Mouse (Mus musculus): Measurements from ENCODE around the gene Tsc22d4. TPM values are rescaled to one million over a fixed set of nuclear protein-coding genes. Genes with fewer than 3 reads are reported as not detected.
"Not testable (repeated sequence)": the region's sequence is repeated elsewhere in the genome, so short reads cannot be mapped to it uniquely, and the experiment has no call there.

Tsc22d4 gene
- polyA plus RNA-seq, 1 experiment from 2014 or later = 110 TPM

DNA sequence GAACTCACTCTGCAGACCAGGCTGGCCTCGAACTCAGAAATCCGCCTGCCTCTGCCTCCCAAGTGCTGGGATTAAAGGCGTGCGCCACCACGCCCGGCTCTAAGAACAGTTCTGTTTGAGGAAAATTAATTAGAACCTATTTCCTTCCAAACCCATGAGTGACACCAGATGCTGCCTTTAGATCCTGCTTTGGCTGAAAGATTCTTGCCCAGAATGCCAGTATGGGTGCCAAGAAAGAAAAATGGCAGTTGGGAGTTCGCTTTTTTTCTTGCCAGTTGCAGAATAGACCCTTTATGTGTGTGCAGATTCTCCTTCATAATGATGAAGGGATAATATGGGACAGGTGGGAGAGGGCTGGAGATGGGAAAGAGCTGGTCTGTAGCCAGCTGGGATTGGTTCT lies 1.3 kb upstream of the Tsc22d4 start:
- Histone ChIP-seq H3K27ac (replicated peaks) (no peak overlapping the region), H3K4me1 (peaks cover 59% of the 10 kb centered on the region), H3K4me3 (replicated peaks) (no peak overlapping the region), H3K9ac (replicated peaks) (no peak overlapping the region), H3K9me3 (replicated peaks) (no peaks in the 10 kb centered on the region), H3K27me3 (replicated peaks) (no peaks in the 10 kb centered on the region), H3K4me2 (no peak overlapping the region), H3K36me3 (no peaks in the 10 kb centered on the region)
- ATAC-seq (ENCODE audit: low FRiP score) = no peak
- 89% methylated on average over 7 of the region's 7 CpGs for WGBS

DNA sequence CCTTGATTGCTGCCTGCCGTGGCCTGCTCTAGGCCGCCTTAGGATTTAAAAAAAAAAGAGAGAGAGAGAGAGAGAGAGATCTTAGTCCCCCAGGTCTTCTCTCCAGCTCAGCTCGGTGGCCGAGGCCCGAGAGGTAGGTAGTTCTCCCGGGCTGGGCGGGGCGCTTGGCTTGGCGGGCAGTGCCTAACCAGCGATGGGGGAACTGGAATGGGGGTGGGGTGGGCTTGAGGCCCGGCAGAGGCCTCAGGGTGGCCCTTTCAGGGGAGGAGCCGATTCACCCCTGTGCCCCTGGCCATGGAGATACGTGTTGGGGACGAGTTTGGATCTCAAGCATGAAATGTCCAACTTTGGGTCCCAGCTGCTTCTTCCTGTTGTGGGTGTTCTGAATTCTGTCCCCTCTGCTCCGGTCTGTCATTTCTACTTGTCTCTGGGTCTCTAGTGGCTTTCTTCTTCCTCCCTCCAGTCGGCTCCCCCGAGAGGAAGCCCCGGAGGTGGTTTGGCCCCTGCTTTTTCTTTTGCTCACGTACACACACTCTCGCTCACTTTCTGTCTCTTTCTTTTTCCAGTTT lies 836 bp downstream of the Tsc22d4 start:
- H3K9ac ChIP-seq (replicated peaks) = peak overlapping the region; percentile 72
- H3K27ac ChIP-seq (replicated peaks) = peak overlapping the region; percentile 86
- no peaks in the 10 kb centered on the region for H3K9me3 ChIP-seq (replicated peaks)
- peak overlapping the region; percentile 97 for H3K4me2 ChIP-seq
- peaks cover 4% of the 10 kb centered on the region; the same call in 1 of the 2 replicates for H3K36me3 ChIP-seq
- H3K4me1 ChIP-seq = peaks cover 48% of the 10 kb centered on the region
- WGBS = 0% methylated on average over 19 of the region's 20 CpGs
- ATAC-seq (ENCODE audit: low FRiP score) = peak; percentile 7; the same call in 1 of the 2 replicates
- H3K27me3 ChIP-seq (replicated peaks) = no peaks in the 10 kb centered on the region
- H3K4me3 ChIP-seq (replicated peaks) = peak overlapping the region; percentile 60

- WGBS = under 1% methylated on average over 16 of the region's 16 CpGs
- H3K27me3 ChIP-seq (replicated peaks) = no peaks in the 10 kb centered on the region
Observed at GRCm38 (mm10) chr5:137746851-137747325, 1.4 kb downstream of the Tsc22d4 start.

GRCm38 (mm10) chr5:137747326-137747961 lies 1.9 kb downstream of the Tsc22d4 start:
- 3% methylated on average over 26 of the region's 26 CpGs for WGBS
- Histone ChIP-seq H3K9me3 (replicated peaks) (no peaks in the 10 kb centered on the region), H3K27ac (replicated peaks) (peak overlapping the region; percentile 86), H3K36me3 (peaks cover 14% of the 10 kb centered on the region), H3K4me2 (peak overlapping the region; percentile 97), H3K9ac (replicated peaks) (peak overlapping the region; percentile 72), H3K4me1 (peaks cover 40% of the 10 kb centered on the region), H3K27me3 (replicated peaks) (no peaks in the 10 kb centered on the region), H3K4me3 (replicated peaks) (peak overlapping the region; percentile 60)
- 0 out of 2 replicates have a peak, but pooled peaks have one; percentile 12 for ATAC-seq (ENCODE audit: low FRiP score)

More at GRCm38 (mm10) chr5:137746851-137747325, 1.4 kb downstream of the Tsc22d4 start:
- Histone ChIP-seq H3K9me3 (replicated peaks) (no peaks in the 10 kb centered on the region), H3K4me2 (peak overlapping the region; percentile 97), H3K4me3 (replicated peaks) (peak overlapping the region; percentile 60), H3K36me3 (peaks cover 9% of the 10 kb centered on the region), H3K4me1 (peaks cover 43% of the 10 kb centered on the region), H3K9ac (replicated peaks) (peak overlapping the region; percentile 72), H3K27ac (replicated peaks) (peak overlapping the region; percentile 86)
- ATAC-seq (ENCODE audit: low FRiP score) = no peak

DNA sequence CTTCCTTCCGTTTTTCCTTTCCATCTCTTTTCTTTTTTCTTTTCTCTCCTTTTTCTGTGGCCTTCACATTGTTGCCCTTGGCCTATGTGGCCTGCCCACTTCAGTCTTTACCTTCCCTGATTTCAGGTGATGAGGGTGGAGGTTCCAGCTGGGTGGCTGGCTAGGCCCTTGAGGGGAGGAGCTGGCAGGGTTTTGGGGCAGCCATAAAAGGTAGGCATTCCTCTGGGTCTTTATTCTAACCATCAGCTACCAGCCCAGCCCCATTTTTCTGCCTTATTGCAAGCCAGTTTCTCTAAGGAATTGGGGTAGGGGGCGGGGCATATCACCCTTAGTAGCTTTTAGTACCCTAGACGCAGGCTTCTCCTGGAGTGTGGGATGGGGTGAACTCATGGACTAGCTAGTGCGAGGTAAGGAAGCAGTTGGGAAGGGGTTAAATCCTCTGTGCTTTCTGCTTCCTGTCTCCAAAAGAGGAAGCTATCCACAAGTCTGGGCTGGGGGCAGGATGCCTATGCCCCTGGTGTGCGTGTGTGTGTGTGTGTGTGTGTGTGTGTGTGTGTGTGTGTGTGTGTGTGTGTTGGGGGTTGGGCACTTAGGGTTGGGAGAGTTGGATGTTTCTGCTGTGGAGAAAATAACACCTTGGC lies 2.7 kb downstream of the Tsc22d4 start:
- no peaks in the 10 kb centered on the region for H3K9me3 ChIP-seq (replicated peaks)
- H3K4me2 ChIP-seq = peak overlapping the region; percentile 97
- peaks cover 40% of the 10 kb centered on the region for H3K4me1 ChIP-seq
- peaks cover 14% of the 10 kb centered on the region for H3K36me3 ChIP-seq
- peak overlapping the region; percentile 60 for H3K4me3 ChIP-seq (replicated peaks)
- no peak for ATAC-seq (ENCODE audit: low FRiP score)
- H3K27me3 ChIP-seq (replicated peaks) = no peaks in the 10 kb centered on the region
- whole genome bisulfite sequencing = 18% methylated on average over 5 of the region's 5 CpGs
- peak overlapping the region; percentile 40; the same call in 1 of the 2 replicates for H3K9ac ChIP-seq (replicated peaks)
- H3K27ac ChIP-seq (replicated peaks) = peak overlapping the region; percentile 86

DNA sequence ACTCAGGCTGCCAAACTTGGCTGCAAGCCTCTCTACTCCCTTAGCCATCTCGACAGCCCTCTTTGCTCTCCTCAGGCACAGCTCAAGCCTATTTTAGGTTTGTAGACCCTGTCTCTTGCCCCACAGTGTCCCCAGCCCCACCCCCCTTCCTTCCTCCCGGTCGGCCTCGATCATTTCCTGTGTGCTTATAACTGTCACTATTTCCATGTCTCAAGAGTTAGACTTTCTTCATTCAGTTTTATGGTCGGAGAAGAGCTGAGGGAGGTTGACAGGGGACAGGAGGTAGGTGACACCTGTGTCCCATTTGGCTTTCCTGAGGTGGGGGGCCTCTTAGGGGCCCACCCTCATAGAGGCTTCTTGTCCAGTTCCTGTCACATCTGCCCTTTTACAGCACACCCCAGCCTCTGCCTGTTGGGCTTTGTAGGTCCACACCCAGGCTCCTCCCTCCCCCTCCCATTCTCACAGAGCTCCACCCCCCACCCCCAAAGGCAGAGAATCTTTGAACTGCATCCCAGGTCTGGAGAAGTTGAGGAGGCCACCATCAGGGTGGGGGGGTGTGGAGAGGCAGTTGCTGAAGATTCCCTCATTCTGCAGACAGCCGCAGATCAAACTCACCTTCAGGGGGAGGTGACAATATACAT lies 3.8 kb downstream of the Tsc22d4 start:
- H3K27me3 ChIP-seq (replicated peaks) = no peaks in the 10 kb centered on the region
- H3K9me3 ChIP-seq (replicated peaks) = no peaks in the 10 kb centered on the region
- peak overlapping the region; percentile 60; the same call in 1 of the 2 replicates for H3K4me3 ChIP-seq (replicated peaks)
- no peak overlapping the region for H3K9ac ChIP-seq (replicated peaks)
- 65% methylated on average over 6 of the region's 6 CpGs for WGBS
- H3K36me3 ChIP-seq = peaks cover 17% of the 10 kb centered on the region
- no peak for ATAC-seq (ENCODE audit: low FRiP score)
- H3K4me1 ChIP-seq = peaks cover 40% of the 10 kb centered on the region
- H3K4me2 ChIP-seq = peak overlapping the region; percentile 97
- H3K27ac ChIP-seq (replicated peaks) = peak overlapping the region; percentile 42

DNA sequence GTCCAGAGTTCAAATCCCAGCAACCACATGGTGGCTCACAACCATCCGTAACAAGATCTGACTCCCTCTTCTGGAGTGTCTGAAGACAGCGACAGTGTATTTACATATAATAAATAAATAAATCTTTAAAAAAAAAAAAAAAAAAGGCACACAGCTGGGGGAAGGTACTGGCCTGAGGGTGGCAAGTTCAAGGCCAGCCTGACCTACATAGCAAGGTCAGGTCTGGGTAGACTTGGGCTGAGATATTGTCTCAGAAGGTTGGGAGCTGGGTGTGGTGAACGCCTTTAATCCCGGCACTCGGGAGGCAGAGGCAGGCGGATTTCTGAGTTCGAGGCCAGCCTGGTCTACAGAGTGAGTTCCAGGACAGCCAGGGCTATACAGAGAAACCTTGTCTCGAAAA lies 4.7 kb downstream of the Tsc22d4 start:
- H3K9ac ChIP-seq (replicated peaks); ATAC-seq (ENCODE audit: low FRiP score); H3K4me2 ChIP-seq; H3K4me3 ChIP-seq (replicated peaks); H3K27ac ChIP-seq (replicated peaks); H3K9me3 ChIP-seq (replicated peaks); H3K27me3 ChIP-seq (replicated peaks): not testable (repeated sequence)
- Histone ChIP-seq H3K36me3 (peaks cover 18% of the 10 kb centered on the region), H3K4me1 (peaks cover 37% of the 10 kb centered on the region)
- WGBS = 96% methylated on average over 7 of the region's 8 CpGs

- H3K36me3 ChIP-seq = peaks cover 18% of the 10 kb centered on the region
- H3K4me2 ChIP-seq = no peak overlapping the region
- H3K4me1 ChIP-seq = peaks cover 32% of the 10 kb centered on the region
- no peaks in the 10 kb centered on the region for H3K27me3 ChIP-seq (replicated peaks)
- WGBS = 89% methylated on average over 13 of the region's 13 CpGs
- H3K4me3 ChIP-seq (replicated peaks) = no peak overlapping the region
- ATAC-seq (ENCODE audit: low FRiP score) = no peak
- no peak overlapping the region for H3K9ac ChIP-seq (replicated peaks)
- no peaks in the 10 kb centered on the region for H3K9me3 ChIP-seq (replicated peaks)
- no peak overlapping the region for H3K27ac ChIP-seq (replicated peaks)
Observed at GRCm38 (mm10) chr5:137751221-137751887, 5.8 kb downstream of the Tsc22d4 start.

- Histone ChIP-seq H3K9ac (replicated peaks) (no peak overlapping the region), H3K4me3 (replicated peaks) (no peak overlapping the region), H3K36me3 (peaks cover 18% of the 10 kb centered on the region), H3K4me1 (peaks cover 28% of the 10 kb centered on the region), H3K9me3 (replicated peaks) (no peaks in the 10 kb centered on the region), H3K27ac (replicated peaks) (no peak overlapping the region), H3K27me3 (replicated peaks) (no peaks in the 10 kb centered on the region), H3K4me2 (no peak overlapping the region)
- WGBS = 88% methylated on average over 6 of the region's 6 CpGs
- no peak for ATAC-seq (ENCODE audit: low FRiP score)
Observed at GRCm38 (mm10) chr5:137751988-137752387, 6.5 kb downstream of the Tsc22d4 start.

- H3K4me2 ChIP-seq = no peak overlapping the region
- H3K4me3 ChIP-seq (replicated peaks) = no peak overlapping the region
- no peak overlapping the region for H3K27ac ChIP-seq (replicated peaks)
- no peaks in the 10 kb centered on the region for H3K9me3 ChIP-seq (replicated peaks)
- H3K27me3 ChIP-seq (replicated peaks) = no peaks in the 10 kb centered on the region
- 86% methylated on average over 13 of the region's 13 CpGs for WGBS
- no peak for ATAC-seq (ENCODE audit: low FRiP score)
- H3K36me3 ChIP-seq = peaks cover 20% of the 10 kb centered on the region
- H3K9ac ChIP-seq (replicated peaks) = no peak overlapping the region
- peaks cover 28% of the 10 kb centered on the region for H3K4me1 ChIP-seq
Observed at GRCm38 (mm10) chr5:137753111-137753832, 7.7 kb downstream of the Tsc22d4 start.

Measured in neural tube, embryonic 15.5 days (tissue).